Mouse (Mus musculus) neural tube, embryonic 15.5 days (tissue): ENCODE results near the gene Pou5f1. TPM values are rescaled to one million over a fixed set of nuclear protein-coding genes. Genes with fewer than 3 reads are reported as not detected.

Experiments
- ATAC-seq: fragments of 200-750 bp; cut with Nextera tagmentation; 2 replicates; pipeline ENCODE4 v1.8.0; 2017; ENCODE audit warnings: mild to moderate bottlenecking, moderate TSS enrichment, moderate library complexity; ENCODE audit not compliant: low FRiP score
- H3K27ac ChIP-seq: fragments of 300-500 bp; sonication (generic); replicated peaks from 2 replicates; pipeline ENCODE4 v1.5.1; 2015; ENCODE audit warnings: mild to moderate bottlenecking, inconsistent platforms
- H3K27me3 ChIP-seq: fragments of 300-500 bp; sonication (generic); replicated peaks from 2 replicates; pipeline ENCODE4 v1.6.1; 2015; ENCODE audit warnings: inconsistent platforms
- H3K36me3 ChIP-seq: fragments of 300-500 bp; sonication (generic); 2 replicates; pipeline ENCODE4 v1.6.1; 2015; ENCODE audit warnings: inconsistent platforms
- H3K4me1 ChIP-seq: fragments of 300-500 bp; sonication (generic); 2 replicates; pipeline ENCODE4 v1.6.1; 2015; ENCODE audit warnings: inconsistent platforms
- H3K4me2 ChIP-seq: fragments of 300-500 bp; sonication (generic); 2 replicates; pipeline ENCODE4 v1.6.1; 2015; ENCODE audit warnings: inconsistent platforms, mild to moderate bottlenecking, moderate library complexity
- H3K4me3 ChIP-seq: fragments of 300-500 bp; sonication (generic); replicated peaks from 2 replicates; pipeline ENCODE4 v1.5.1; 2015; ENCODE audit warnings: mild to moderate bottlenecking, inconsistent platforms
- H3K9ac ChIP-seq: fragments of 300-500 bp; sonication (generic); replicated peaks from 2 replicates; pipeline ENCODE4 v1.6.1; 2015; ENCODE audit warnings: mild to moderate bottlenecking, inconsistent platforms
- H3K9me3 ChIP-seq: fragments of 300-500 bp; sonication (generic); replicated peaks from 2 replicates; pipeline ENCODE4 v1.6.1; 2016; ENCODE audit warnings: inconsistent platforms
- WGBS: fragments of 180-500 bp; shearing (Covaris S2); methylation state at CpG from one replicate; pipeline ENCODE4 v1.1.7; 2015; ENCODE audit warnings: mixed read lengths; 5-methylcytosine and 5-hydroxymethylcytosine counted together
- polyA plus RNA-seq: library from polyadenylated mRNA; unstranded; fragments of >200 nt; fragmentation: Nextera tagmentation; extraction: Ambion mirVana; gene quantifications from 2 replicates; pipeline ENCODE4 v1.2.1, GENCODE M21; 2015

The Pou5f1 gene
- polyA plus RNA-seq, 1 experiment from 2014 or later = not detected

- H3K27ac ChIP-seq = no peak overlapping the region
- no peak overlapping the region for H3K4me2 ChIP-seq
- WGBS = 94% methylated on average over 18 of the region's 18 CpGs
- no peaks in the 10 kb centered on the region for H3K27me3 ChIP-seq
- no peaks in the 10 kb centered on the region for H3K4me1 ChIP-seq
- H3K36me3 ChIP-seq = no peaks in the 10 kb centered on the region
- ATAC-seq = no peak
- H3K9ac ChIP-seq = no peak overlapping the region
- H3K4me3 ChIP-seq = no peak overlapping the region
- no peaks in the 10 kb centered on the region for H3K9me3 ChIP-seq
Observed at GRCm38 (mm10) chr17:35554761-35555397, 49.1 kb downstream of the Pou5f1 start.

GRCm38 (mm10) chr17:35556186-35556765 lies 50.5 kb downstream of the Pou5f1 start:
- Histone ChIP-seq H3K9ac (no peak overlapping the region), H3K36me3 (no peaks in the 10 kb centered on the region), H3K4me2 (no peak overlapping the region), H3K4me1 (no peaks in the 10 kb centered on the region), H3K27ac (no peak overlapping the region), H3K9me3 (no peaks in the 10 kb centered on the region), H3K27me3 (no peaks in the 10 kb centered on the region), H3K4me3 (no peak overlapping the region)
- no peak for ATAC-seq
- WGBS = 89% methylated on average over 12 of the region's 13 CpGs

GRCm38 (mm10) chr17:35556812-35557211 lies 51.0 kb downstream of the Pou5f1 start:
- no peaks in the 10 kb centered on the region for H3K27me3 ChIP-seq
- H3K4me3 ChIP-seq = no peak overlapping the region
- H3K4me1 ChIP-seq = no peaks in the 10 kb centered on the region
- H3K4me2 ChIP-seq = no peak overlapping the region
- H3K9ac ChIP-seq = no peak overlapping the region
- ATAC-seq = no peak
- no peaks in the 10 kb centered on the region for H3K9me3 ChIP-seq
- H3K36me3 ChIP-seq = no peaks in the 10 kb centered on the region
- H3K27ac ChIP-seq = no peak overlapping the region
- WGBS = 32% methylated on average over 5 of the region's 5 CpGs

GRCm38 (mm10) chr17:35557351-35557750 lies 51.5 kb downstream of the Pou5f1 start:
- ATAC-seq = no peak
- no peak overlapping the region for H3K9ac ChIP-seq
- 75% methylated on average over 9 of the region's 9 CpGs for WGBS

GRCm38 (mm10) chr17:35558216-35558615 lies 52.4 kb downstream of the Pou5f1 start:
- H3K9ac ChIP-seq = no peak overlapping the region
- ATAC-seq = no peak
- no peak overlapping the region for H3K4me2 ChIP-seq
- H3K27ac ChIP-seq = no peak overlapping the region
- H3K27me3 ChIP-seq = no peaks in the 10 kb centered on the region
- no peaks in the 10 kb centered on the region for H3K9me3 ChIP-seq
- WGBS = 65% methylated on average over 8 of the region's 8 CpGs
- no peaks in the 10 kb centered on the region for H3K36me3 ChIP-seq
- H3K4me1 ChIP-seq = no peaks in the 10 kb centered on the region
- no peak overlapping the region for H3K4me3 ChIP-seq

More at GRCm38 (mm10) chr17:35557351-35557750, 51.5 kb downstream of the Pou5f1 start:
- no peaks in the 10 kb centered on the region for H3K9me3 ChIP-seq
- no peak overlapping the region for H3K4me2 ChIP-seq
- H3K27me3 ChIP-seq = no peaks in the 10 kb centered on the region
- no peak overlapping the region for H3K4me3 ChIP-seq
- no peaks in the 10 kb centered on the region for H3K4me1 ChIP-seq
- H3K27ac ChIP-seq = no peak overlapping the region
- no peaks in the 10 kb centered on the region for H3K36me3 ChIP-seq

Other genes with a start within 250 kb of the Pou5f1 start
- gene H2-D1, start 243.3 kb upstream of the Pou5f1 start, polyA plus RNA-seq = 143 and 196 TPM in 2 replicates
- gene H2-Q1, start 185.6 kb upstream of the Pou5f1 start, polyA plus RNA-seq = 0.09 and 0.14 TPM in 2 replicates
- 3.1 and 3.9 TPM in 2 replicates for gene H2-Q2, start 163.8 kb upstream of the Pou5f1 start, polyA plus RNA-seq
- gene H2-Q4, start 126.4 kb upstream of the Pou5f1 start, polyA plus RNA-seq = 1.7 and 3.7 TPM in 2 replicates
- 0.95 and 3.7 TPM in 2 replicates for gene H2-Q6, start 81.2 kb upstream of the Pou5f1 start, polyA plus RNA-seq
- gene H2-Q7, start 66.9 kb upstream of the Pou5f1 start, polyA plus RNA-seq = 5.6 and 12.6 TPM in 2 replicates
- 0.36 and 0.79 TPM in 2 replicates for gene H2-Q10, start 35.9 kb upstream of the Pou5f1 start, polyA plus RNA-seq
- 14.4 and 27.5 TPM in 2 replicates for gene Tcf19, start 10.8 kb downstream of the Pou5f1 start, polyA plus RNA-seq
- 5.1 and 7.9 TPM in 2 replicates for gene Cchcr1, start 11.1 kb downstream of the Pou5f1 start, polyA plus RNA-seq
- gene Psors1c2, start 27.2 kb downstream of the Pou5f1 start, polyA plus RNA-seq = 0.81 and 0.96 TPM in 2 replicates
- 0.08 TPM in 1 of 2 replicates, not detected in the other for gene Cdsn, start 46.1 kb downstream of the Pou5f1 start, polyA plus RNA-seq
- gene 2300002M23Rik, start 61.4 kb downstream of the Pou5f1 start, polyA plus RNA-seq = not detected in 2 replicates
- gene Sfta2, start 95.5 kb downstream of the Pou5f1 start, polyA plus RNA-seq = 0.40 TPM in 1 of 2 replicates, not detected in the other
- not detected in 2 replicates for gene Gm9573, start 120.6 kb downstream of the Pou5f1 start, polyA plus RNA-seq
- gene Mucl3, start 137.7 kb downstream of the Pou5f1 start, polyA plus RNA-seq = 0.22 TPM in 1 of 2 replicates, not detected in the other
- 12.8 and 17.9 TPM in 2 replicates for gene Vars2, start 161.6 kb downstream of the Pou5f1 start, polyA plus RNA-seq
- gene Gtf2h4, start 167.7 kb downstream of the Pou5f1 start, polyA plus RNA-seq = 24.1 and 30.7 TPM in 2 replicates
- gene Ddr1, start 198.6 kb downstream of the Pou5f1 start, polyA plus RNA-seq = 73.8 and 76.4 TPM in 2 replicates